Mouse (Mus musculus): ENCODE measurements at regions not wholly inside any gene's neighbourhood (a gene's known extent, or its start where the extent isn't known, plus 50 kb on each side); places are given as distances from the start of the nearest gene placed in this dataset.

- TF ChIP-seq MAFK (IDR thresholded peaks at IDR 0.05; ENCODE audit: insufficient replicate concordance, low read length): no peak
- no peak for TF ChIP-seq IRF4 (IDR thresholded peaks at IDR 0.05; ENCODE audit: low read depth, low read length)
- no peak for TF ChIP-seq MAX (IDR thresholded peaks at IDR 0.05; ENCODE audit: low read length)
Observed at GRCm38 (mm10) chr10:126753201-126753600, 148.0 kb downstream of the Atp23 start (continued).

GRCm38 (mm10) chr10:126752699-126753098 is 148.5 kb downstream of the Atp23 start:
- DNase-seq (ENCODE audit: extremely low read depth): no peak
- H3K79me2 ChIP-seq (replicated peaks; ENCODE audit: control insufficient read depth, extremely low read depth, insufficient read depth, poor library complexity, severe bottlenecking): no peaks in the 10 kb centered on the region
- TF ChIP-seq ZC3H11A (IDR thresholded peaks at IDR 0.05; ENCODE audit: low read depth, low read length) (no peak), MXI1 (IDR thresholded peaks at IDR 0.05; ENCODE audit: low read depth, low read length) (no peak), CHD2 (IDR thresholded peaks at IDR 0.05; ENCODE audit: low read length) (no peak), SIN3A (IDR thresholded peaks at IDR 0.05; ENCODE audit: low read length) (no peak), HCFC1 (IDR thresholded peaks at IDR 0.05; ENCODE audit: low read depth, low read length) (no peak), RAD21 (IDR thresholded peaks at IDR 0.05; ENCODE audit: low read depth, low read length) (no peak), RCOR1 (conservative IDR thresholded peaks at IDR 0.05; ENCODE audit: low read depth, low read length) (no peak), GABPA (IDR thresholded peaks at IDR 0.05; ENCODE audit: insufficient replicate concordance, low read depth, low read length) (no peak), UBTF (IDR thresholded peaks at IDR 0.05; ENCODE audit: low read depth, low read length) (no peak)
- in situ Hi-C loops (cut with MboI; ENCODE audit: low pct_ligation_motif_present, low pct_unique_long_range_greater_than_20kb, low sequenced_read_pairs): no loop called here
- H3K9ac ChIP-seq (ENCODE audit: insufficient read depth, low read depth): no peak overlapping the region
- no peak overlapping the region for H3K27ac ChIP-seq (ENCODE audit: insufficient read depth, low read depth)
- H3K9me3 ChIP-seq (replicated peaks; ENCODE audit: low read length): peaks cover 11% of the 10 kb centered on the region
- no peaks in the 10 kb centered on the region for H3K4me1 ChIP-seq (ENCODE audit: control insufficient read depth in 1 of 2, insufficient read depth in 2 of 2)
- no peak overlapping the region for H3K4me2 ChIP-seq (ENCODE audit: insufficient read depth, low read depth, poor library complexity, severe bottlenecking)
- dilution Hi-C loops (cut with MboI; ENCODE audit: extremely low pct_ligation_motif_present, extremely low pct_unique_long_range_greater_than_20kb, low sequenced_read_pairs): no loop called here
- H3K4me3 ChIP-seq (replicated peaks in 1 of 3; ENCODE audit: low read depth in 2 of 3, low read length in 2 of 3, poor library complexity in 1 of 3): no peak overlapping the region
- H3K36me3 ChIP-seq (replicated peaks in 1 of 2; ENCODE audit: control insufficient read depth in 1 of 2, insufficient read depth in 1 of 2, low read length in 1 of 2): no peaks in the 10 kb centered on the region
- no peaks in the 10 kb centered on the region for H3K27me3 ChIP-seq (replicated peaks)

GRCm38 (mm10) chr10:126748696-126749466 is 152.3 kb downstream of the Atp23 start:
- dilution Hi-C loops (cut with MboI; ENCODE audit: extremely low pct_ligation_motif_present, extremely low pct_unique_long_range_greater_than_20kb, low sequenced_read_pairs) (no loop called here), in situ Hi-C loops (cut with MboI; ENCODE audit: low pct_ligation_motif_present, low pct_unique_long_range_greater_than_20kb, low sequenced_read_pairs) (no loop called here)
- H3K4me1 ChIP-seq (ENCODE audit: control insufficient read depth in 1 of 2, insufficient read depth in 2 of 2): no peaks in the 10 kb centered on the region
- no peak for TF ChIP-seq MAX (IDR thresholded peaks at IDR 0.05; ENCODE audit: low read length)
- TF ChIP-seq ELF1 (IDR thresholded peaks at IDR 0.05; ENCODE audit: low read depth, low read length): no peak
- no peak for TF ChIP-seq POLR2AphosphoS2 (IDR thresholded peaks at IDR 0.05; ENCODE audit: low read depth, low read length)
- TF ChIP-seq JUND (conservative IDR thresholded peaks at IDR 0.05; ENCODE audit: low read depth, low read length): no peak
- no peak for TF ChIP-seq CTCF (conservative IDR thresholded peaks at IDR 0.05 in 1 of 2, IDR thresholded peaks at IDR 0.05 in 1 of 2; ENCODE audit: low read depth in 2 of 2, low read length in 2 of 2)
- TF ChIP-seq KAT2A (IDR thresholded peaks at IDR 0.05; ENCODE audit: insufficient replicate concordance, low read length): no peak
- TF ChIP-seq ZMIZ1 (IDR thresholded peaks at IDR 0.05; ENCODE audit: low read depth, low read length): no peak
- TF ChIP-seq ZNF384 (IDR thresholded peaks at IDR 0.05; ENCODE audit: low read depth, low read length): no peak
- no peak for TF ChIP-seq MAFK (IDR thresholded peaks at IDR 0.05; ENCODE audit: insufficient replicate concordance, low read length)
- no peak for TF ChIP-seq MAZ (IDR thresholded peaks at IDR 0.05; ENCODE audit: low read depth, low read length)
- no peak for TF ChIP-seq ETS1 (conservative IDR thresholded peaks at IDR 0.05; ENCODE audit: low read depth, low read length)
- no peak for TF ChIP-seq EP300 (IDR thresholded peaks at IDR 0.05; ENCODE audit: low read length)
- TF ChIP-seq JUN (IDR thresholded peaks at IDR 0.05; ENCODE audit: insufficient read depth, low read depth, low read length): no peak
- TF ChIP-seq ZKSCAN1 (IDR thresholded peaks at IDR 0.05; ENCODE audit: borderline replicate concordance, low read depth, low read length): no peak
- no peak for TF ChIP-seq BHLHE40 (IDR thresholded peaks at IDR 0.05; ENCODE audit: low read depth, low read length)
- TF ChIP-seq RCOR1 (conservative IDR thresholded peaks at IDR 0.05; ENCODE audit: low read depth, low read length): no peak
- no peak for TF ChIP-seq CHD2 (IDR thresholded peaks at IDR 0.05; ENCODE audit: low read length)
- TF ChIP-seq USF2 (conservative IDR thresholded peaks at IDR 0.05; ENCODE audit: low read depth, low read length): no peak
- no peak for TF ChIP-seq NELFE (IDR thresholded peaks at IDR 0.05; ENCODE audit: low read depth, low read length)
- no peak overlapping the region for H3K4me2 ChIP-seq (ENCODE audit: insufficient read depth, low read depth, poor library complexity, severe bottlenecking)
- H3K79me2 ChIP-seq (replicated peaks; ENCODE audit: control insufficient read depth, extremely low read depth, insufficient read depth, poor library complexity, severe bottlenecking): no peaks in the 10 kb centered on the region
- no peaks in the 10 kb centered on the region for H3K27me3 ChIP-seq (replicated peaks)
- no peaks in the 10 kb centered on the region for H3K36me3 ChIP-seq (replicated peaks in 1 of 2; ENCODE audit: control insufficient read depth in 1 of 2, insufficient read depth in 1 of 2, low read length in 1 of 2)
- no peak overlapping the region for H3K4me3 ChIP-seq (replicated peaks in 1 of 3; ENCODE audit: low read depth in 2 of 3, low read length in 2 of 3, poor library complexity in 1 of 3)
- no peak for DNase-seq (ENCODE audit: extremely low read depth)
- no peak overlapping the region for H3K9ac ChIP-seq (ENCODE audit: insufficient read depth, low read depth)
- peaks cover 14% of the 10 kb centered on the region for H3K9me3 ChIP-seq (replicated peaks; ENCODE audit: low read length)
- H3K27ac ChIP-seq (ENCODE audit: insufficient read depth, low read depth): no peak overlapping the region
